Mouse (Mus musculus): ENCODE data around the gene Pax9. TPM values are rescaled to one million over a fixed set of nuclear protein-coding genes. Genes with fewer than 3 reads are reported as not detected.

Gene Pax9
- polyA plus RNA-seq (2012; rRNA removed): 2.8 and 4.0 TPM in 2 replicates

DNA sequence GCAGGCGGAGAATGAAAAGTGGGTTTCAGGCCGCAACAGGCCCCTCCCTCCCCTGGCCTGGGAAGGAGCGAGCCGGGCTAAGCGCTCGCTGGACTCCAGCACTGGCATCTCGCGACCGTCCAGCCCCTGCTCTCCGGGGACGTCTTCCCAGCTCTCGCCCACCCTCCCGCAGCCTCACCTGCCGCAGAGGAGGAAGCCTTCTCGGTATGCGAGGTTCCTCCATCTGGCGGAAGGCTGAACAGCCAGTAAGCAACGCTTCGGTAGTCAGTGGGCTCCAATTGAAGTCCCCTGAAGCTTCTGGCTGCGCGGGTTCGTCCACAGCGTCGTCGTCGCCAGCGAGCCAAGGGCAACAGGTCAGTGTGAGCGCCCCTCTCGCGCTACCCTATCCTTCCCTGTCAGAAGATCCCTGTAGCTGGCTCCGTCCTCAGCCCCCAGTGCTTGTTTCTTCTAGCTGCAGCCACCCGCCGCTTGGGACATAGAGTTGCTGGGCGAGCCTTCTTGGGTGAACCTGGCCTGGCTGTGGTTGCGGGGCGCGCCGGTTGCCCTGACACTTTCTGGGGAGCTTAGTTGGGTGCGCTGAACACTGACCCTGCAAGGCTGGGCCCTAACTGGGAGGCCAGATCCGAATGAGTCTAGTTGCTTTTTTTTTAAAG lies at the start of gene Pax9:
TSS of gene Pax9 (plus strand) at position 341 of the 653 bp plus-strand sequence.

Other genes starting within 250 kb of the Pax9 start
- gene Nkx2-1, start 154.9 kb upstream of the Pax9 start, polyA plus RNA-seq (2012; rRNA removed): not detected in 2 replicates
- gene Nkx2-9, start 78.5 kb upstream of the Pax9 start, polyA plus RNA-seq (2012; rRNA removed): 0.16 and 0.69 TPM in 2 replicates